In genomic region chr11:88693002-88693769, GRCm38 (mm10) we compare ENCODE assay signal across 8 mouse cellular contexts. TPM values are rescaled to one million over a fixed set of nuclear protein-coding genes. Genes with fewer than 3 reads are reported as not detected.
A peak's percentile ranks its signal among the peaks of the same experiment; 100 is the strongest.
DNase-seq lines count a peak whose midpoint lies in the region; ATAC-seq and TF ChIP-seq lines count a peak whose summit lies in the region.
"Had no signal": no experiment of that assay in that cellular context is flagged by ENCODE, and none has a peak within 500 bp of the region (broad histone marks: within the 10 kb centered on the region; RNA-seq: fewer than 3 reads in every experiment).

No protein-coding gene starts in this region.

- H3K9ac ChIP-seq in neural tube, embryonic 11.5 days (ENCODE audit: low read length), result peak overlapping the region; percentile 29

- peaks cover 2% of the 10 kb centered on the region for H3K36me3 ChIP-seq in neural tube, embryonic 11.5 days (ENCODE audit: control insufficient read depth, insufficient read depth, low read length)
- peaks cover 55% of the 10 kb centered on the region for H3K36me3 ChIP-seq in forebrain, embryonic 10.5 days (replicated peaks)
- peaks cover 4% of the 10 kb centered on the region; the same call in 1 of the 2 replicates for H3K36me3 ChIP-seq in thymus, adult 2 months (ENCODE audit: control insufficient read depth, insufficient read depth, low read length)

- no peak for TF ChIP-seq POLR2A in thymus, adult 2 months (IDR thresholded peaks at IDR 0.05; ENCODE audit: control insufficient read depth, extremely low read depth, insufficient read depth, low read length, poor library complexity)

- no peaks in the 10 kb centered on the region for H3K9me3 ChIP-seq in neural tube, embryonic 11.5 days (ENCODE audit: control insufficient read depth, low read length)
- no peaks in the 10 kb centered on the region for H3K9me3 ChIP-seq in forebrain, embryonic 10.5 days

- no peak overlapping the region for H3K4me2 ChIP-seq in neural tube, embryonic 11.5 days (ENCODE audit: low read depth)

- no peak overlapping the region for H3K4me3 ChIP-seq in neural tube, embryonic 11.5 days (ENCODE audit: low read depth, low read length)
- H3K4me3 ChIP-seq in forebrain, embryonic 10.5 days, result peak overlapping the region; percentile 18; the same call in 1 of the 2 replicates
- no peak overlapping the region for H3K4me3 ChIP-seq in thymus, adult 2 months (ENCODE audit: control insufficient read depth, insufficient read depth, low read length)

- peak overlapping the region; percentile 80 for H3K27ac ChIP-seq in neural tube, embryonic 11.5 days (ENCODE audit: low read depth, low read length)
- H3K27ac ChIP-seq in forebrain, embryonic 10.5 days, result peak overlapping the region; percentile 86
- H3K27ac ChIP-seq in thymus, adult 2 months (ENCODE audit: control insufficient read depth, insufficient read depth, low read length), result no peak overlapping the region
- H3K27ac ChIP-seq: macrophage had no signal

- peak; percentile 47 for DNase-seq in neural tube, embryonic 11.5 days (ENCODE audit: low spot score)
- DNase-seq in neural tube, embryonic 10.5 days (ENCODE audit: extremely low spot score, low spot score), result no peak
- peak; percentile 47 for DNase-seq in forebrain, embryonic 10.5 days (ENCODE audit: extremely low spot score, low spot score)
- DNase-seq in kidney, postnatal 14 days, result peak; percentile 40
- no peak for DNase-seq in urinary bladder, postnatal 4 days (ENCODE audit: low spot score in 2 of 2)
- no peak for DNase-seq in thymus, adult 2 months
- DNase-seq in cerebellum, adult 9-11 months, result no peak

- no peak for TF ChIP-seq CTCF in thymus, adult 2 months (IDR thresholded peaks at IDR 0.05; ENCODE audit: borderline replicate concordance, control insufficient read depth, extremely low read depth, insufficient read depth, low read length, poor library complexity)

- no peaks in the 10 kb centered on the region for H3K27me3 ChIP-seq in neural tube, embryonic 11.5 days (ENCODE audit: control insufficient read depth, insufficient read depth, low read length)
- H3K27me3 ChIP-seq in forebrain, embryonic 10.5 days (ENCODE audit: poor library complexity, severe bottlenecking), result 0 out of 2 replicates have a peak, but pooled peaks cover 4% of the 10 kb centered on the region
- no peaks in the 10 kb centered on the region for H3K27me3 ChIP-seq in thymus, adult 2 months (ENCODE audit: control insufficient read depth, insufficient read depth, low read length)

- ATAC-seq in neural tube, embryonic 11.5 days (ENCODE audit: insufficient read depth, low FRiP score, low TSS enrichment), result no peak

- 27% methylated on average over 13 of the region's 13 CpGs for WGBS in neural tube, embryonic 11.5 days
- WGBS in forebrain, embryonic 10.5 days, result 25% methylated on average over 13 of the region's 13 CpGs
- WGBS in thymus, adult 2 months, result 93% methylated on average over 13 of the region's 13 CpGs

- H3K4me1 ChIP-seq in neural tube, embryonic 11.5 days (ENCODE audit: control insufficient read depth, insufficient read depth, low read length), result peaks cover 82% of the 10 kb centered on the region
- H3K4me1 ChIP-seq in forebrain, embryonic 10.5 days, result peaks cover 98% of the 10 kb centered on the region
- H3K4me1 ChIP-seq in thymus, adult 2 months (replicated peaks; ENCODE audit: control insufficient read depth, insufficient read depth, low read length), result peaks cover 18% of the 10 kb centered on the region

RNA-seq across cellular contexts. Expression of gene Msi2, which starts 25.1 kb away (rescaled TPM):
- polyA plus RNA-seq in neural tube, embryonic 11.5 days (2014; fragmentation: Nextera tagmentation; extraction: Ambion mirVana), result 19.7 and 20.6 TPM in 2 replicates
- polyA plus RNA-seq in forebrain, embryonic 10.5 days (2016; fragmentation: Nextera tagmentation; extraction: Ambion mirVana), result 19.2 and 20.4 TPM in 2 replicates
- 51.3 and 63.3 TPM in 2 replicates for polyA plus RNA-seq in thymus, adult 2 months (2012; rRNA removed)

Comparison
In these comparisons a context has a peak if more than half of its experiments do, and no peak if none do; other contexts are left out.
1. DNase-seq: peak in neural tube, embryonic 11.5 days (single experiment), forebrain, embryonic 10.5 days (single experiment) and kidney, postnatal 14 days (single experiment); none in neural tube, embryonic 10.5 days (single experiment), urinary bladder, postnatal 4 days (0 of 2), thymus, adult 2 months (single experiment) and cerebellum, adult 9-11 months (single experiment).